Mouse (Mus musculus) neural tube, embryonic 11.5 days (tissue): ENCODE results near the gene Tns2. TPM values are rescaled to one million over a fixed set of nuclear protein-coding genes. Genes with fewer than 3 reads are reported as not detected.

Source experiments
- ATAC-seq: fragments of 200-750 bp; cut with Nextera tagmentation; 2 replicates; pipeline ENCODE4 v1.8.0; 2017; ENCODE audit warnings: moderate number of reproducible peaks, mild to moderate bottlenecking, moderate TSS enrichment, moderate library complexity; ENCODE audit not compliant: insufficient read depth, low FRiP score, low TSS enrichment
- DNase-seq: peaks from one replicate; pipeline ENCODE4 v3.0.0-alpha.2; 2015; ENCODE audit warnings: low spot score
- H3K27ac ChIP-seq: fragments of 300-500 bp; sonication (generic); 2 replicates; pipeline ENCODE4 v1.5.1; 2014; ENCODE audit warnings: low read depth, mild to moderate bottlenecking, low read length
- H3K27me3 ChIP-seq: fragments of 300-500 bp; sonication (generic); 2 replicates; pipeline ENCODE4 v1.6.1; 2014; ENCODE audit warnings: mild to moderate bottlenecking, low read length, mixed read lengths; ENCODE audit not compliant: control insufficient read depth, insufficient read depth
- H3K36me3 ChIP-seq: fragments of 300-500 bp; sonication (generic); 2 replicates; pipeline ENCODE4 v1.6.1; 2014; ENCODE audit warnings: mild to moderate bottlenecking, low read length, moderate library complexity, mixed read lengths; ENCODE audit not compliant: control insufficient read depth, insufficient read depth
- H3K4me1 ChIP-seq: fragments of 300-500 bp; sonication (generic); 2 replicates; pipeline ENCODE4 v1.6.1; 2014; ENCODE audit warnings: low read length, mixed read lengths; ENCODE audit not compliant: control insufficient read depth, insufficient read depth
- H3K4me2 ChIP-seq: fragments of 300-500 bp; sonication (generic); 2 replicates; pipeline ENCODE4 v1.6.1; 2014; ENCODE audit warnings: low read depth, mild to moderate bottlenecking, moderate library complexity
- H3K4me3 ChIP-seq: fragments of 300-500 bp; sonication (generic); 2 replicates; pipeline ENCODE4 v1.5.1; 2014; ENCODE audit warnings: low read depth, low read length
- H3K9ac ChIP-seq: fragments of 300-500 bp; sonication (generic); 2 replicates; pipeline ENCODE4 v1.6.1; 2014; ENCODE audit warnings: mild to moderate bottlenecking, low read length
- H3K9me3 ChIP-seq: fragments of 300-500 bp; sonication (generic); 2 replicates; pipeline ENCODE4 v1.6.1; 2016; ENCODE audit warnings: low read length; ENCODE audit not compliant: control insufficient read depth
- WGBS: fragments of 180-500 bp; shearing (Covaris S2); extraction: QIAGEN DNeasy Blood & Tissue Kit; methylation state at CpG from one replicate; pipeline ENCODE4 v1.1.7; 2014; 5-methylcytosine and 5-hydroxymethylcytosine counted together
- polyA plus RNA-seq: library from polyadenylated mRNA; unstranded; fragments of >200 nt; fragmentation: Nextera tagmentation; extraction: Ambion mirVana; gene quantifications from 2 replicates; pipeline ENCODE4 v1.2.1, GENCODE M21; 2014

Gene Tns2
- polyA plus RNA-seq, 1 experiment from 2014 or later, result 11.4 TPM

DNA sequence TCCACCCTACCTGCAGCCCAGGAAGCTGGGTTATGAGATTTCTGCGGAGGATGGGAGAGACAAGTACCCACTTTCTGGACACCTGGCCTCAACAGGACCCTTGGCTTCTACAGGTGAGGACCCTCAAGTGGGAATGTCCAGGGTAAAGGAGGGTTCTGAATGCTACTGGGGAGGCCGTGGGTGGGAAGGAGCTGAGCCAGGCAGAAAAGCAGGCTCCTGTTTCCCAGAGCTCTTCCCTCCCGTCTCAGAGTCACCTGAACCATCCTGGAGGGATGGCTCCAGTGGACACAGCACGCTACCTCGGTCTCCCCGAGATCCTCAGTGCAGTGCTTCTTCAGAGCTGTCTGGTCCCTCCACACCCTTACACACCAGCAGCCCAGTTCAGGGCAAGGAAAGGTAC lies 12.0 kb downstream of the Tns2 start:
- 87% methylated on average over 6 of the region's 6 CpGs for WGBS
- peaks cover 10% of the 10 kb centered on the region for H3K36me3 ChIP-seq
- ATAC-seq (no peak), DNase-seq (no peak)
- no peak overlapping the region for H3K4me3 ChIP-seq
- peaks cover 2% of the 10 kb centered on the region; the same call in 1 of the 2 replicates for H3K4me1 ChIP-seq
- H3K27ac ChIP-seq, result no peak overlapping the region
- H3K9ac ChIP-seq, result no peak overlapping the region
- H3K4me2 ChIP-seq, result no peak overlapping the region
- no peaks in the 10 kb centered on the region for H3K9me3 ChIP-seq
- H3K27me3 ChIP-seq, result peaks cover 7% of the 10 kb centered on the region; the same call in 1 of the 2 replicates

DNA sequence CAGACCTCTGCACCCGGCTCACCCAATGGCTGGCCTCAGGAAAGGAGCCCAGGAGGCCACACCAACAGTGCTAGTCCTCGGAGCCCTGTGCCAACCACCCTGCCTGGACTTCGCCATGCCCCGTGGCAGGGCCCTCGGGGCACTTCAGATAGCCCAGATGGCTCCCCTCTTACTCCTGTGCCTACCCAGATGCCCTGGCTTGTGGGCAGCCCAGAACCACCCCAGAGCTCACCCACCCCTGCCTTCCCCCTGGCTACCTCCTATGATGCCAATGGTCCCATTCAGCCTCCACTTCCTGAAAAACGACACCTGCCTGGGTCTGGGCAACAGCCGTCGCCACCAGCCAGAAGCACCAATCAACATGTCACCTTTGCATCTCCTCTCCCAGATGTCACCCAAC lies 12.6 kb downstream of the Tns2 start:
- no peak for ATAC-seq
- no peak for DNase-seq
- H3K9ac ChIP-seq, result no peak overlapping the region
- no peaks in the 10 kb centered on the region for H3K4me1 ChIP-seq
- no peaks in the 10 kb centered on the region for H3K9me3 ChIP-seq
- no peak overlapping the region for H3K4me3 ChIP-seq
- WGBS, result 84% methylated on average over 8 of the region's 8 CpGs
- H3K4me2 ChIP-seq, result no peak overlapping the region
- peaks cover under 1% of the 10 kb centered on the region; the same call in 1 of the 2 replicates for H3K27me3 ChIP-seq
- peaks cover 12% of the 10 kb centered on the region for H3K36me3 ChIP-seq
- no peak overlapping the region for H3K27ac ChIP-seq

DNA sequence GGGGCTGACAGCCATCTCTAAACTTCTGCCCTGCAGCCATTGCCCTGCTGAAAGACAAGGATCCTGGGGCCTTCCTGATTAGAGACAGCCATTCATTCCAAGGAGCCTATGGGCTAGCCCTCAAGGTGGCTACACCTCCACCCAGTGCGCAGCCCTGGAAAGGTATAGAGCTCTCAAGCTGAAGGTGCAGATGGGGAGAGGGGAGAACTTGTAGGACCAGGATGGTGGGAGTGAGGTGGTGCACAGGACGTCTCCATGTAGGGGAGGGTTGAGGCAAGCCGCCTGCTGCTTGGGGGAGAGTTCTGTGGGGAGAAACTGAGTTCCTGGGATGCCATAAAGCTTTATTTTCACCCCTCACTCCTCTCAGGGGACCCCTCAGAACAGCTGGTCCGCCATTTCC lies 13.5 kb downstream of the Tns2 start:
- Histone ChIP-seq H3K4me1 (no peaks in the 10 kb centered on the region), H3K36me3 (peaks cover 15% of the 10 kb centered on the region), H3K9ac (no peak overlapping the region), H3K27me3 (no peaks in the 10 kb centered on the region), H3K9me3 (no peaks in the 10 kb centered on the region), H3K27ac (no peak overlapping the region), H3K4me2 (no peak overlapping the region), H3K4me3 (no peak overlapping the region)
- 89% methylated on average over 4 of the region's 4 CpGs for WGBS
- ATAC-seq, result no peak
- DNase-seq, result no peak

DNA sequence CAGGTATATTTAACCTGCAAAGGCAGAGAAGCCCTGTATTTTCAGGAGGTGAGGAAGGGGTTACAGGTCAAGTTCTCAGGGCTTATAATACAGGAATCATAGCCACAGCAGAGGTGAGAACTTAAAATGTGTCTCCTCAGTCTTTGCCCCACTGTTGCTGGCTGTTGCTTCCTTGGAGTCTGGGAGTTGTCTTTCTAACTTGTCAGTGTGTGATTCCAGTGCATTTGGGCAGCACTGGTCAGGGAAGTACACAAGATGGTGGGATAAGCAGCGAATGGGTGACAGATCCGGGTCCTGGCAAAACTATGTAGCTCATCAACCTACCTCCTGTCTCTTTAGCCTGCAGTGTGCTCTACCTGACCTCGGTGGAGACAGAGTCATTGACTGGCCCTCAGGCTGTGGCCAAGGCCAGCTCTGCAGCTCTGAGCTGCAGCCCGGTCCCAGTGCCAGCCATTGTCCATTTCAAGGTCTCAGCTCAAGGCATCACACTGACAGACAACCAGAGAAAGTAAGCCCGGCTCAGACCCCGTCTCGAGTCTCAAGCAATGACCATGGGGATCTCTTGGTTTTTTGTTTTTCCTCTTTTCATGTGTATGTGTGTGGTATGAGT lies 14.5 kb downstream of the Tns2 start:
- Histone ChIP-seq H3K9ac (no peak overlapping the region), H3K4me2 (no peak overlapping the region), H3K27me3 (no peaks in the 10 kb centered on the region), H3K36me3 (peaks cover 19% of the 10 kb centered on the region), H3K27ac (no peak overlapping the region), H3K4me3 (no peak overlapping the region), H3K4me1 (no peaks in the 10 kb centered on the region), H3K9me3 (no peaks in the 10 kb centered on the region)
- no peak for DNase-seq
- 91% methylated on average over 7 of the region's 7 CpGs for WGBS
- no peak for ATAC-seq

DNA sequence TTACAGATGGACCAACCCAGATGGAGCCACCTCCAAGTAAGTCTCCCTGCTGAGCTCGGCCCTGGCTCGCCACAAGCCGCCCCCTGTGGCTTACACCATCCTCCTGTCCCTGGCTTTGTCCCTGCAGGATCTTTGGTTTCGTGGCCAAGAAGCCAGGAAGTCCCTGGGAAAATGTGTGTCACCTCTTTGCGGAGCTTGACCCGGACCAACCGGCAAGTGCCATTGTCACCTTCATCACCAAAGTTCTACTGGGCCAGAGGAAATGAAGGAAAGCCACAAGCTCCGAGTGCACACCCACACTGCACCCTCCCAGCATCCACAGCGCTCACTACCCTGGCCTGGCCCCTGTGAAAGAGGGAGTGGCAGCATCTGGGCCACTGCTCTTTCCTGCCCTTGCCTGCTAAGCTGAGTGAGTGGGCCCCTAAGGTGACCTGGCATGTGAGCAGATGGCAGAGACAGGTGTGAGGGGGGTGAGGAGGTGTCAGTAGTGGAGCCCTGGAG lies 15.6 kb downstream of the Tns2 start:
- Histone ChIP-seq H3K9ac (no peak overlapping the region), H3K4me2 (no peak overlapping the region), H3K27me3 (no peaks in the 10 kb centered on the region), H3K36me3 (peaks cover 19% of the 10 kb centered on the region), H3K4me1 (no peaks in the 10 kb centered on the region), H3K4me3 (no peak overlapping the region), H3K27ac (no peak overlapping the region), H3K9me3 (no peaks in the 10 kb centered on the region)
- no peak for ATAC-seq
- DNase-seq, result no peak
- 76% methylated on average over 9 of the region's 9 CpGs for WGBS

DNA sequence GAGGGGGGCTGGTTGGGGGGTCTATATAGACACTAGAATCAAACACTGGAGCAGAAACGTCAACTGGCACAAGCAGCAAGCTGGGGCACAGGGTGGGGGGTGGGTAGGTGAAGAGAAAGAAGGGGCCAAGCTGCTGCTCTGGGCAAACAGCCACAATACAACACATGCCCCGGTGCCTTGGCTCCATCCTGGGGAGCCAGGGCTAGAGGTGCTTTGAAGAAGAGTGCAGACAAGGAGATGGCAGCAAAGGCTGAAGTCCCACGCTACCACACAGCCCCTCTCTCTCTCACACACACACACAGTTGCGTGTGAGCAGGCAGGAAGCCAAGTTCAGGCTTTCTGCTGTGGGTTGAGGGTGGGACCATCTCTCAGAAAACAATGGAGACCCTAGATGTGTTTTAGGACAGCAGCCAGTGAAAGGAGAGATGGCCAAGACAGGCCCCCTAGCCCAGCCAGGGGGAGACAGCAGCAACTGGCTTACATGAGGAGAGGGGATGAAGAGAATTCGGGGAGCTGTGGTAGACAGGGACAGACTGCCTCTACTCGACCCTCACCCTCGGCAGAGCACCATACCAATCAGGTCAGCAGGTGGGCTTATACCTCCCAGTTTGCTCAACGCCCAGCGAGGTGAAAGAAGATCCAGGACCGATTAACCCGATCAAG lies 16.7 kb downstream of the Tns2 start:
- DNase-seq (no peak), ATAC-seq (no peak)
- 84% methylated on average over 11 of the region's 11 CpGs for WGBS
- H3K9ac ChIP-seq, result no peak overlapping the region
- no peak overlapping the region for H3K4me2 ChIP-seq
- no peaks in the 10 kb centered on the region for H3K27me3 ChIP-seq
- H3K4me3 ChIP-seq, result no peak overlapping the region
- peaks cover 19% of the 10 kb centered on the region for H3K36me3 ChIP-seq
- no peak overlapping the region for H3K27ac ChIP-seq
- H3K4me1 ChIP-seq, result no peaks in the 10 kb centered on the region
- no peaks in the 10 kb centered on the region for H3K9me3 ChIP-seq

DNA sequence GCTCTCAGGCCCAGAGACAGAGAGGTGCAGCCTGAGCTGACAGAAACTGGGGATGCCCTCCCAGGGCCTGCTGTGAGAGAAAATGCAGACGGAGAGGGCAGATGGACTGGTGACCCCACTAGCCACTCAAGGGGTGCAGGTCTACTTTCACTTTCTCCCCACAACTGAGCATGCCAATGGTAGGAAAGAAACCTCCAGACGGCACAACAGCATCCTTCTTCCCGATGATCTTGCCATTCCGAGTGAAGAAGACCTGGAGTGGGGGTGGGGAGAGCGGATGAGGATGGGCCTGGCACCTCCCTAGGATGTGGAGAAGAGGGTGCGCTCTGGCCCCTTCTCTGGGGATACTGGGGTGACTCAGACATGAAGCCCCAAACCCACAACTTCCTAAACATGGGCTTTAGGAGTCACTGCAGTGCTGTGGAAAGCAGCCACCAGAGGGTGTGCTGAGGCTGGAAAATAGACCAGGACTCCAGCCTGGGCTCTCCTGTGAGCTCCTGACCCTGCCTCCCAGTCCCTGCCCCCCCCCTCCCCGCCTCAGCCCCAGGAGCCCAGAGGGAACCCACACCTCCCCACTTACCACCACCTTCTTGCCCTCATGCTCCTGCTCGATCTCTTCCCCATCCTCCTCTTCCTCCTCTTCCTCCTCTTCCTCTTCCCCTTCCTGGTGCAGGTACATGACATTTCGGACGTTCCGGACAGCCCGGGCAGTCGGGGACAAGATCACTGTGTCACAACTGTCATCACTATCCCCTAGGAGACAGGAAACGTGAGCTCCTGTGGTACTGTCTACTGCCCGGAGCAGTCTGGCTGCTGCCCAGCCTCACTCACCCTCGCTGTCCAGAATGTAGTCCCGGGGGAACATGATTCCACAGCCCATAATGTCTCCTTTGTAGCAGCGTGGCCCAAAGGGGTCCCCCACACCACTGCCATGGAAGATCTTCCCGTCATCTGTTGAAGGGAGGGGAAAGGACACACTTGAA lies 17.5 kb downstream of the Tns2 start:
- DNase-seq (no peak), ATAC-seq (no peak)
- Histone ChIP-seq H3K4me2 (no peak overlapping the region), H3K4me3 (no peak overlapping the region), H3K27me3 (no peaks in the 10 kb centered on the region), H3K4me1 (no peaks in the 10 kb centered on the region), H3K27ac (no peak overlapping the region), H3K9me3 (no peaks in the 10 kb centered on the region), H3K9ac (no peak overlapping the region), H3K36me3 (peaks cover 17% of the 10 kb centered on the region)
- WGBS, result 80% methylated on average over 19 of the region's 19 CpGs

DNA sequence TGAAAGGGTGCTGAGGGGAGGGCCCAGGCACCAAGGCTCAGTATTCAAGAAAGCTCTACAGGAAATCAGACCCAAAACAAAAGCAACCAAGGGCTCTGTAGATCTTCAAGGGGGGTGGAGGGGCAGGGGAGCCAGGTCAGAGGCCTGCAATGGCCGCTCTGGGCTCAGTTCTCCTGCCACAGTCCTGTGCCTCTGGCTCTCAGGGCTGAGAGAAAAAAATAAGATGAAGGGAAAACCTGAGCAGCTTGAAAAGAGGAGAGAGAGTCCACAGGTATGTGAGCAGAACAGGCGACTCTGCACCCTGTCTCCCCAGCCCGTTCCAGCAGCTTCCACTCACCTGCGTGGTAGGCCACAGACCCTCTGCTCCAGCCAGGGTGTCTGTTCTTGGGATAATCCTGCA lies 18.4 kb downstream of the Tns2 start:
- Histone ChIP-seq H3K27ac (no peak overlapping the region), H3K9me3 (no peaks in the 10 kb centered on the region)

More for the DNA sequence above, 18.4 kb downstream of the Tns2 start:
- Histone ChIP-seq H3K4me2 (no peak overlapping the region), H3K36me3 (peaks cover 16% of the 10 kb centered on the region), H3K9ac (no peak overlapping the region), H3K27me3 (no peaks in the 10 kb centered on the region), H3K4me1 (no peaks in the 10 kb centered on the region), H3K4me3 (no peak overlapping the region)
- ATAC-seq (no peak), DNase-seq (no peak)
- 88% methylated on average over 4 of the region's 4 CpGs for WGBS
